Mouse (Mus musculus) adrenal gland, postnatal 10 days (tissue): ENCODE results near the gene Krtcap2. TPM values are rescaled to one million over a fixed set of nuclear protein-coding genes. Genes with fewer than 3 reads are reported as not detected.

Experiments used
- DNase-seq: peaks from one replicate; pipeline ENCODE4 v3.0.0; 2021; ENCODE audit warnings: mixed read lengths
- total RNA-seq, 2 experiments: library from RNA; stranded (reverse); gene quantifications; 2 replicates each; pipeline ENCODE4 v1.2.3; 2021

Gene Krtcap2
- total RNA-seq, 2 experiments from 2014 or later = 109 to 116 TPM

- DNase-seq = no peak
Observed at GRCm38 (mm10) chr3:89225321-89225815, 20.4 kb upstream of the Krtcap2 start.

GRCm38 (mm10) chr3:89225918-89226317, 19.8 kb upstream of the Krtcap2 start:
- no peak for DNase-seq

GRCm38 (mm10) chr3:89226361-89226760, 19.4 kb upstream of the Krtcap2 start:
- no peak for DNase-seq

- no peak for DNase-seq
Observed at GRCm38 (mm10) chr3:89226900-89227299, 18.9 kb upstream of the Krtcap2 start, which contains the start of gene Mtx1. Gene Mtx1, minus strand, starts transcription at chr3:89227088.

- DNase-seq = peak; percentile 91
Observed at GRCm38 (mm10) chr3:89227307-89228179, 18.2 kb upstream of the Krtcap2 start.

GRCm38 (mm10) chr3:89228180-89228549, 17.6 kb upstream of the Krtcap2 start:
- peak; percentile 93 for DNase-seq

- DNase-seq = no peak
Observed at GRCm38 (mm10) chr3:89228836-89229235, 16.9 kb upstream of the Krtcap2 start, which contains the start of gene Muc1. Gene Muc1, plus strand, starts transcription at chr3:89229057.

GRCm38 (mm10) chr3:89229276-89229675, 16.5 kb upstream of the Krtcap2 start:
- no peak for DNase-seq

- no peak for DNase-seq
Observed at GRCm38 (mm10) chr3:89230561-89230960, 15.2 kb upstream of the Krtcap2 start.

- no peak for DNase-seq
Observed at GRCm38 (mm10) chr3:89231345-89231744, 14.4 kb upstream of the Krtcap2 start.

GRCm38 (mm10) chr3:89231772-89232275, 13.9 kb upstream of the Krtcap2 start:
- no peak for DNase-seq

GRCm38 (mm10) chr3:89232614-89233013, 13.2 kb upstream of the Krtcap2 start:
- no peak for DNase-seq

GRCm38 (mm10) chr3:89233562-89234110, 12.1 kb upstream of the Krtcap2 start:
- DNase-seq = no peak

- no peak for DNase-seq
Observed at GRCm38 (mm10) chr3:89236516-89236915, 9.2 kb upstream of the Krtcap2 start.

- no peak for DNase-seq
Observed at GRCm38 (mm10) chr3:89237682-89238081, 8.1 kb upstream of the Krtcap2 start.

GRCm38 (mm10) chr3:89238494-89238893, 7.3 kb upstream of the Krtcap2 start:
- no peak for DNase-seq

GRCm38 (mm10) chr3:89242331-89242895, 3.4 kb upstream of the Krtcap2 start:
- peak; percentile 74 for DNase-seq

GRCm38 (mm10) chr3:89243609-89244008, 2.2 kb upstream of the Krtcap2 start:
- peak; percentile 29 for DNase-seq

- DNase-seq = peak; percentile 29
Observed at GRCm38 (mm10) chr3:89244158-89244981, 1.4 kb upstream of the Krtcap2 start.

- peak; percentile 33 for DNase-seq
Observed at GRCm38 (mm10) chr3:89244982-89245687, 631 bp upstream of the Krtcap2 start.
